Mouse (Mus musculus) kidney, adult 9 months (tissue): ENCODE data around the gene Ugt1a5.
A peak's percentile ranks its signal among the peaks of the same experiment; 100 is the strongest.
"Not testable (repeated sequence)": the region's sequence is repeated elsewhere in the genome, so short reads cannot be mapped to it uniquely, and the experiment has no call there.

Experiments used
- DNase-seq: peaks from one replicate; pipeline ENCODE4 v3.0.0; 2022

Gene Ugt1a5

GRCm38 (mm10) chr1:88225301-88225700 lies 59.5 kb downstream of the Ugt1a5 start:
- not testable (repeated sequence) for DNase-seq

DNA sequence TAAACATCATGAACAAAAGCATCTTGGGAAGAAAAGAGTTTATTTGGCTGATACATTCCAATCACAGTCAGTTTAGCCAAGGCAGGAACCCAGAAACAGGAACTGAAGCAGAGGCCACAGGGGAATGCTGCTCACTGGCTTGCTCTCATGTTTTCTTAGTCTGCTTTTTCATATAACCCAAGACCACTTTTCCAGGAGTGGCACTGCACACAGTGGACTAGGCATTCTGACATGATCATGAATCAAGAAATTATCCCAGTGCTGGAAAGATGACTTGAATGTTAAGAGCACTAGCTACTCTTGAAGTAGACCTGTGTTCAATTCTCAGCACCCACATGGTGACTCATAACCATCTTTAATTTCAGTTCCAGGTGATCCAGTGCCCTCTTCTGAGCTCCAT lies 59.9 kb downstream of the Ugt1a5 start:
- DNase-seq = no peak

GRCm38 (mm10) chr1:88226670-88227379 lies 61.0 kb downstream of the Ugt1a5 start, which contains the start of gene Mroh2a:
Mroh2a (plus strand) TSS chr1:88226986.
- no peak for DNase-seq

GRCm38 (mm10) chr1:88227482-88227881 lies 61.7 kb downstream of the Ugt1a5 start:
- DNase-seq = no peak

DNA sequence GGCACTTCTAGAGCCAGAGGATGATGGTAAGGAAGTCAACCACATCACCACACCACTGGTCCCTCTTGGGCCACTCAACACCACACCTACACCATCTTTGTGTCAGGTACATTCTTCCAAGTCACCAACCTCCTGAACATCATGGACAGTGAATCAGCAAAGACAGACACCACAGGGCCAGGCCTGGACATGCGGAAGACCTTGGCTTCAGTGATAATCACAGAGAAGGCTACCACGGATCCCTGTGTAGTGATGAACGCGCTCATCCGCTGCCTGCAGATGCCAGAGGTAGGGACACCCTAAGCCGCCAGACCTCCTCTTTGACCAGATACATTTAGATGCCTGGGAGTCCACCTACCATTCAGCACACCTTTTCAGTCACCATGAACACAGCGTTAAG lies 62.3 kb downstream of the Ugt1a5 start:
- DNase-seq = no peak

GRCm38 (mm10) chr1:88229566-88229965 lies 63.8 kb downstream of the Ugt1a5 start:
- no peak for DNase-seq

- no peak for DNase-seq
Measured at GRCm38 (mm10) chr1:88229986-88230385, 64.2 kb downstream of the Ugt1a5 start.

GRCm38 (mm10) chr1:88230421-88230820 lies 64.6 kb downstream of the Ugt1a5 start:
- DNase-seq = no peak

GRCm38 (mm10) chr1:88230981-88231802 lies 65.4 kb downstream of the Ugt1a5 start:
- DNase-seq = no peak

DNA sequence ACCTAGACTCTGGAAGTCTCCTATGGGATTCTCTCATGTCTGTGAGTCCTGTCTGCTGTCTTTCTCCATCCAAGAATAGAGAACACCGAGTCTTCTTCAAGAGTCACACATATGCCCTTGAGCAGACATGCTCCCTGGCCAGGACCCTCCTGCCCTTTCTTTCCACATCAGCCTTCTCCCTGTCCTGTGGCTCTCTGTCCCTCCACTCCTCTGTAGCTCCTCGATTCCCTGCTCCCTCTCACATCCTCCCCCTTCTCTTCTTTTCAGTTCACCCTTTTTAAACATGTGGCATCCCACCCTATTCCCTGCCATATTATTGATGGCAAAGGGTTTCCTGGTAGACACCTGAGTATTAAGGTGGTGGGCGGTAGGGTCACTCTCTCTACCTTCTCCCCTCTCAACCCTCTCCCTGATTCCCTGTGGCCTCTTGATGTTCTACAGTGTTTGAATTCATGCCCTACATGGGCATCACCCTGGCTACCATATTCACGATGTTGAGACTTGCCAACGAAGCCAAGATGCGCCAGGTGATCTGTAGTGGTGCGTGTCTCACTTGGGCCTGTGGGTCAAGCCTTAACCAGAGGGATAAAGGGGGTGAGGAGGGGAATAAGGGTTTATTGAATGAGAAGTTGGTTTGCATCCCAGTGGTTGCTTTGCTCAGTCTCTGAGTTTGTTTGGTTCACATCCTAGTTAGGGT lies 66.1 kb downstream of the Ugt1a5 start:
- no peak for DNase-seq

- no peak for DNase-seq
Measured at GRCm38 (mm10) chr1:88232664-88233380, 67.0 kb downstream of the Ugt1a5 start.

DNA sequence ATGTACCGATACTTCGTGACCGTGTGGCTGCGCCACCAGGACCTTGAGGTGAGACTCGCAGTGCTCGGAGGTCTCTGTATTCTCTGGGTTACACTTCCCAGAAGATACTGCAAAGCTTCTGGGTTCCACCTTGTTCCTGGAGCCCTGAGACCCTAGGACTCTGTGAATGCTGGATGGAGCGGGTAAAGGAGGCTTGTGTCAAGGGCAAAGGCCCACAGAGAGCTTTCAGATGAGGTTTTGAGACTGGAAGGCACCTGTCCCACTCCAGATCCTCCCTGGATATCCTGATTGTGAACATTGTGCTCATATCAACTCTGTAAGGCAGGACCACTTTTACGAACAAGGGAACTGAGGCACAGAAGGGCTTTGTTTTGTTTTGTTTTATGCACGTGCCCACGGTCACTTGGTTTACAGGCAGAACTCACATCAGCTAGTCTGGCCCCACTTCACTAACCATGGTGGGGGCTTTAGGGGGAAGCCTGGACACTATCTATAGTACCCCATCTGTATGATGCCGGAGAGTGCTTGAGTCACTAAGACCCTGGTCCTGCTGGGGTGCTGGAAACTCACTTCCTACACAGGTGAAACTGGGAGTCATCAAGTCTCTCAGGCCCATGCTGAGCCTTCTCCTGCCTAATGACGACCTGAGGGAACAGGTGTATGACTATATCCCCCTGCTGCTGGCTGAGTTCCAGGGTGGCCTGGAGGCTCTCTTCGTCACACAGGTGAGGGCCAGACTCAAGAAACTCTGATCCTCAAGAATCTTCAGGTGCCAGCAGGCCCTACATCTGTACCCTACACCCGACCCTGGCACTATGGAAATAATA lies 67.8 kb downstream of the Ugt1a5 start:
- DNase-seq = no peak

GRCm38 (mm10) chr1:88234248-88234610 lies 68.4 kb downstream of the Ugt1a5 start:
- no peak for DNase-seq

DNA sequence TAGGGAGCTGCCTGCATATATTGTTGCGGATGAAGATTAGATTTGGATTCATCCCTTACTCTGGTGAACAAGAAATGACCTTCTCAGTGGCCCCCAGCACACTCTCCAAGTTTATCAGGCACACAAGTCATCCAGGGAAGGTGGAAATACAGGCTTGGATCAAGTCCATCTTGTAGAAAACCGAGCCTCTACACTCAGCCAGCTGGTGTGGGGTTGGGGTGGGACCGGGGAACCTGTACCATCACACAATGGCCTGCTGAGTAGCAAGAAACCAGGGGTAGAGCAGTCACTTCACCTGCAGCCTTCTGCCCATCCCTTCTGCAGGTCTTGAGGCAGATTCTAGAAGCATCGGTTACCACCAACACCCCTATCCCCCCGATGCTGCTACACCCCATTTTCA lies 68.8 kb downstream of the Ugt1a5 start:
- DNase-seq = no peak

GRCm38 (mm10) chr1:88235046-88235893 lies 69.5 kb downstream of the Ugt1a5 start:
- no peak for DNase-seq

DNA sequence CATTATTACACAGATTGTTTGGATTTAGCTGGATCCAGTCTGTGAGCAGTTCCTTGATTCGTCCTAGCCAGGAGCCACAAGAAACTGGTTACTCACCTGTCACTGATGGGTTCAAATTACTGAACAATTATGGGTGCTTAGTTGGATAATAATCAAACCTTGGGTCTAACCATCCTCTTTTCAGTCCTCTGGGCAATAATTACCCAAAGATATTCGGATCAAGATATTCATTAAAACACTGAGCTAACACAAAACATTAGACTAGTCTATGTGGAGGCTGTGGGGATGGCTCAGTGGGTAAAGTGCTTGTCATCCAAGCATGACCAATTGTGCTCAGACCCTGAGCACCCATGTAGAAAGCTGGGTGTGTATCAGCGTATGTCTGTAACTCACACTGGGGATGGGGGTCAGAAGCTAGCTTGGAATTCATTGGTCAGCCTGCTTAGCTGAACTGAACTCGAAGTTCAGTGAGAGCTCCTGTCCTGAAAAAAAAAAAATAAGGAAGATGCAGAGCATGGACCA lies 70.1 kb downstream of the Ugt1a5 start:
- peak; percentile 95 for DNase-seq

GRCm38 (mm10) chr1:88237311-88237710 lies 71.5 kb downstream of the Ugt1a5 start:
- DNase-seq = no peak

GRCm38 (mm10) chr1:88238771-88239170 lies 73.0 kb downstream of the Ugt1a5 start:
- no peak for DNase-seq

- DNase-seq = no peak
Measured at GRCm38 (mm10) chr1:88240072-88240471, 74.3 kb downstream of the Ugt1a5 start.

GRCm38 (mm10) chr1:88240579-88240978 lies 74.8 kb downstream of the Ugt1a5 start:
- no peak for DNase-seq

- no peak for DNase-seq
Measured at GRCm38 (mm10) chr1:88243861-88244260, 78.0 kb downstream of the Ugt1a5 start.
